Mouse (Mus musculus) lung, adult 2 months (tissue): Measurements from ENCODE around the gene Rapsn. TPM values are rescaled to one million over a fixed set of nuclear protein-coding genes. Genes with fewer than 3 reads are reported as not detected.

Experiments used
- DNase-seq: peaks from one replicate; pipeline ENCODE4 v3.0.0; 2022
- H3K4me1 ChIP-seq: fragments of 200-500 bp; 2 replicates; pipeline ENCODE4 v1.6.1; 2011; ENCODE audit warnings: low read length; ENCODE audit not compliant: control insufficient read depth, insufficient read depth
- H3K4me3 ChIP-seq: fragments of 200-500 bp; replicated peaks from 2 replicates; pipeline ENCODE3; 2011; ENCODE audit warnings: low read depth, mild to moderate bottlenecking, control low read depth, low read length; ENCODE audit errors: extremely low read depth
- CTCF ChIP-seq: fragments of 200-500 bp; IDR thresholded peaks from 2 replicates; pipeline ENCODE4 v1.5.1; 2011; ENCODE audit warnings: mild to moderate bottlenecking, low read length, control low read depth; ENCODE audit not compliant: insufficient read depth
- POLR2A ChIP-seq: fragments of 200-500 bp; IDR thresholded peaks from 2 replicates; pipeline ENCODE4 v1.6.1; 2011; ENCODE audit warnings: low read depth, mild to moderate bottlenecking, control low read depth, low read length, borderline replicate concordance; ENCODE audit errors: extremely low read depth
- WGBS: fragments of 180-500 bp; shearing (Covaris S2); methylation state at CpG from one replicate; pipeline ENCODE4 v1.1.7; 2018; 5-methylcytosine and 5-hydroxymethylcytosine counted together
- polyA plus RNA-seq: library from polyadenylated mRNA; depleted of rRNA; stranded (reverse); fragments of >200 nt; gene quantifications from 2 replicates; pipeline ENCODE4 v1.2.3, GENCODE M21; 2012

Rapsn gene
- polyA plus RNA-seq, 1 experiment, result 4.7 TPM

GRCm38 (mm10) chr2:91052752-91053151 is 17.3 kb downstream of the Rapsn start:
- no peak for TF ChIP-seq POLR2A
- no peak for TF ChIP-seq CTCF
- peaks cover 4% of the 10 kb centered on the region for H3K4me1 ChIP-seq
- H3K4me3 ChIP-seq, result no peak overlapping the region
- DNase-seq, result no peak
- WGBS, result 29% methylated on average over 2 of the region's 2 CpGs

GRCm38 (mm10) chr2:91053181-91053933 is 17.9 kb downstream of the Rapsn start:
- TF ChIP-seq POLR2A (no peak), CTCF (no peak)
- H3K4me1 ChIP-seq, result peaks cover 4% of the 10 kb centered on the region
- peak overlapping the region; percentile 72 for H3K4me3 ChIP-seq
- 0% methylated on average over 6 of the region's 6 CpGs for WGBS
- DNase-seq, result no peak

GRCm38 (mm10) chr2:91053934-91054382 is 18.5 kb downstream of the Rapsn start, which contains the start of gene Psmc3:
Psmc3 (plus strand) TSS chr2:91054009.
- H3K4me1 ChIP-seq, result peaks cover 4% of the 10 kb centered on the region
- peak; percentile 97 for DNase-seq
- no peak for TF ChIP-seq CTCF
- TF ChIP-seq POLR2A, result peak; percentile 69
- WGBS, result under 1% methylated on average over 40 of the region's 40 CpGs
- H3K4me3 ChIP-seq, result peak within 1 kb of the TSS; percentile 72

GRCm38 (mm10) chr2:91058435-91058834 is 23.0 kb downstream of the Rapsn start:
- Histone ChIP-seq H3K4me3 (no peak overlapping the region), H3K4me1 (peaks cover 6% of the 10 kb centered on the region)
- TF ChIP-seq CTCF (no peak), POLR2A (no peak)
- 90% methylated on average over 5 of the region's 5 CpGs for WGBS
- DNase-seq, result no peak

- Histone ChIP-seq H3K4me3 (no peak overlapping the region), H3K4me1 (peaks cover 6% of the 10 kb centered on the region)
- WGBS, result 100% methylated on average over 2 of the region's 2 CpGs
- no peak for TF ChIP-seq CTCF
- no peak for TF ChIP-seq POLR2A
- no peak for DNase-seq
These were observed 24.0 kb downstream of the Rapsn start for GRCm38 (mm10) chr2:91059376-91059775.

- Histone ChIP-seq H3K4me1 (peaks cover 2% of the 10 kb centered on the region; the same call in 1 of the 2 replicates), H3K4me3 (no peak overlapping the region)
- peak; percentile 31 for DNase-seq
- WGBS, result 78% methylated on average over 10 of the region's 10 CpGs
- peak; percentile 58 for TF ChIP-seq CTCF
- no peak for TF ChIP-seq POLR2A
These were observed 25.3 kb downstream of the Rapsn start for GRCm38 (mm10) chr2:91060544-91061355.

- TF ChIP-seq POLR2A, result no peak
- no peak for TF ChIP-seq CTCF
- DNase-seq, result peak; percentile 36
- Histone ChIP-seq H3K4me3 (no peak overlapping the region), H3K4me1 (peaks cover 2% of the 10 kb centered on the region; the same call in 1 of the 2 replicates)
- 63% methylated on average over 6 of the region's 6 CpGs for WGBS
These were observed 26.5 kb downstream of the Rapsn start for GRCm38 (mm10) chr2:91061849-91062481.

- no peak for TF ChIP-seq CTCF
- no peak for TF ChIP-seq POLR2A
- WGBS, result 90% methylated on average over 16 of the region's 16 CpGs
- Histone ChIP-seq H3K4me1 (peaks cover 2% of the 10 kb centered on the region; the same call in 1 of the 2 replicates), H3K4me3 (no peak overlapping the region)
- no peak for DNase-seq
These were observed 27.6 kb downstream of the Rapsn start for GRCm38 (mm10) chr2:91062779-91063606.

- WGBS, result 85% methylated on average over 6 of the region's 6 CpGs
- TF ChIP-seq POLR2A, result no peak
- no peak for TF ChIP-seq CTCF
- Histone ChIP-seq H3K4me1 (peaks cover 5% of the 10 kb centered on the region), H3K4me3 (no peak overlapping the region)
- no peak for DNase-seq
These were observed 28.8 kb downstream of the Rapsn start for GRCm38 (mm10) chr2:91064211-91064610.
